Mouse (Mus musculus): Measurements from ENCODE around the gene St3gal3. TPM values are rescaled to one million over a fixed set of nuclear protein-coding genes. Genes with fewer than 3 reads are reported as not detected.

Gene St3gal3
- polyA plus RNA-seq, 1 experiment, result 8.1 TPM

GRCm38 (mm10) chr4:117924916-117925315 is 209.8 kb downstream of the St3gal3 start:
- H3K4me3 ChIP-seq (ENCODE audit: low read depth, low read length), result no peak overlapping the region
- H3K27me3 ChIP-seq (ENCODE audit: control insufficient read depth, insufficient read depth, low read length), result peaks cover 22% of the 10 kb centered on the region
- WGBS, result 52% methylated on average over 6 of the region's 6 CpGs
- no peak for TF ChIP-seq CTCF (IDR thresholded peaks at IDR 0.05; ENCODE audit: extremely low read depth, insufficient read length, insufficient replicate concordance, low read depth, low read length)
- no peak for TF ChIP-seq POLR2A (IDR thresholded peaks at IDR 0.05; ENCODE audit: low read depth, low read length)
- H3K4me1 ChIP-seq (ENCODE audit: control insufficient read depth, insufficient read depth, insufficient read length, low read length), result peaks cover 14% of the 10 kb centered on the region
- no peak overlapping the region for H3K27ac ChIP-seq (ENCODE audit: insufficient read depth, low read depth, low read length)
- no peaks in the 10 kb centered on the region for H3K36me3 ChIP-seq (ENCODE audit: control insufficient read depth, insufficient read depth, low read length)

- H3K36me3 ChIP-seq (ENCODE audit: control insufficient read depth, insufficient read depth, low read length), result no peaks in the 10 kb centered on the region
- TF ChIP-seq POLR2A (IDR thresholded peaks at IDR 0.05; ENCODE audit: low read depth, low read length) (no peak), CTCF (IDR thresholded peaks at IDR 0.05; ENCODE audit: extremely low read depth, insufficient read length, insufficient replicate concordance, low read depth, low read length) (no peak)
- WGBS, result 68% methylated on average over 2 of the region's 2 CpGs
- peaks cover 8% of the 10 kb centered on the region for H3K4me1 ChIP-seq (ENCODE audit: control insufficient read depth, insufficient read depth, insufficient read length, low read length)
- peaks cover 15% of the 10 kb centered on the region for H3K27me3 ChIP-seq (ENCODE audit: control insufficient read depth, insufficient read depth, low read length)
- no peak overlapping the region for H3K4me3 ChIP-seq (ENCODE audit: low read depth, low read length)
- no peak overlapping the region for H3K27ac ChIP-seq (ENCODE audit: insufficient read depth, low read depth, low read length)
Observed at GRCm38 (mm10) chr4:117923450-117923849, 211.3 kb downstream of the St3gal3 start.

GRCm38 (mm10) chr4:117921358-117921757 is 213.4 kb downstream of the St3gal3 start:
- TF ChIP-seq POLR2A (IDR thresholded peaks at IDR 0.05; ENCODE audit: low read depth, low read length) (no peak), CTCF (IDR thresholded peaks at IDR 0.05; ENCODE audit: extremely low read depth, insufficient read length, insufficient replicate concordance, low read depth, low read length) (no peak)
- Histone ChIP-seq H3K27ac (ENCODE audit: insufficient read depth, low read depth, low read length) (no peak overlapping the region), H3K27me3 (ENCODE audit: control insufficient read depth, insufficient read depth, low read length) (no peaks in the 10 kb centered on the region), H3K4me3 (ENCODE audit: low read depth, low read length) (no peak overlapping the region), H3K36me3 (ENCODE audit: control insufficient read depth, insufficient read depth, low read length) (no peaks in the 10 kb centered on the region), H3K4me1 (ENCODE audit: control insufficient read depth, insufficient read depth, insufficient read length, low read length) (peaks cover 6% of the 10 kb centered on the region; the same call in 1 of the 2 replicates)
- 95% methylated on average over 2 of the region's 2 CpGs for WGBS

- Histone ChIP-seq H3K4me3 (ENCODE audit: low read depth, low read length) (no peak overlapping the region), H3K27me3 (ENCODE audit: control insufficient read depth, insufficient read depth, low read length) (no peaks in the 10 kb centered on the region), H3K36me3 (ENCODE audit: control insufficient read depth, insufficient read depth, low read length) (no peaks in the 10 kb centered on the region), H3K4me1 (ENCODE audit: control insufficient read depth, insufficient read depth, insufficient read length, low read length) (peaks cover 12% of the 10 kb centered on the region), H3K27ac (ENCODE audit: insufficient read depth, low read depth, low read length) (no peak overlapping the region)
- TF ChIP-seq POLR2A (IDR thresholded peaks at IDR 0.05; ENCODE audit: low read depth, low read length), result no peak
- TF ChIP-seq CTCF (IDR thresholded peaks at IDR 0.05; ENCODE audit: extremely low read depth, insufficient read length, insufficient replicate concordance, low read depth, low read length), result no peak
- WGBS, result 66% methylated on average over 5 of the region's 5 CpGs
Observed at GRCm38 (mm10) chr4:117918762-117919161, 216.0 kb downstream of the St3gal3 start.

GRCm38 (mm10) chr4:117918261-117918660 is 216.5 kb downstream of the St3gal3 start:
- Histone ChIP-seq H3K27ac (ENCODE audit: insufficient read depth, low read depth, low read length) (no peak overlapping the region), H3K4me1 (ENCODE audit: control insufficient read depth, insufficient read depth, insufficient read length, low read length) (peaks cover 13% of the 10 kb centered on the region), H3K27me3 (ENCODE audit: control insufficient read depth, insufficient read depth, low read length) (no peaks in the 10 kb centered on the region), H3K4me3 (ENCODE audit: low read depth, low read length) (no peak overlapping the region), H3K36me3 (ENCODE audit: control insufficient read depth, insufficient read depth, low read length) (no peaks in the 10 kb centered on the region)
- TF ChIP-seq POLR2A (IDR thresholded peaks at IDR 0.05; ENCODE audit: low read depth, low read length) (no peak), CTCF (IDR thresholded peaks at IDR 0.05; ENCODE audit: extremely low read depth, insufficient read length, insufficient replicate concordance, low read depth, low read length) (no peak)
- 19% methylated on average over 3 of the region's 3 CpGs for WGBS

- no peak overlapping the region for H3K4me3 ChIP-seq (ENCODE audit: low read depth, low read length)
- WGBS, result 68% methylated on average over 4 of the region's 4 CpGs
- TF ChIP-seq CTCF (IDR thresholded peaks at IDR 0.05; ENCODE audit: extremely low read depth, insufficient read length, insufficient replicate concordance, low read depth, low read length) (no peak), POLR2A (IDR thresholded peaks at IDR 0.05; ENCODE audit: low read depth, low read length) (no peak)
- H3K27me3 ChIP-seq (ENCODE audit: control insufficient read depth, insufficient read depth, low read length), result no peaks in the 10 kb centered on the region
- H3K36me3 ChIP-seq (ENCODE audit: control insufficient read depth, insufficient read depth, low read length), result no peaks in the 10 kb centered on the region
- H3K27ac ChIP-seq (ENCODE audit: insufficient read depth, low read depth, low read length), result no peak overlapping the region
- H3K4me1 ChIP-seq (ENCODE audit: control insufficient read depth, insufficient read depth, insufficient read length, low read length), result peaks cover 17% of the 10 kb centered on the region
Observed at GRCm38 (mm10) chr4:117917847-117918246, 216.9 kb downstream of the St3gal3 start.

- 82% methylated on average over 4 of the region's 4 CpGs for WGBS
- H3K27me3 ChIP-seq (ENCODE audit: control insufficient read depth, insufficient read depth, low read length), result no peaks in the 10 kb centered on the region
- no peaks in the 10 kb centered on the region for H3K36me3 ChIP-seq (ENCODE audit: control insufficient read depth, insufficient read depth, low read length)
- peaks cover 18% of the 10 kb centered on the region for H3K4me1 ChIP-seq (ENCODE audit: control insufficient read depth, insufficient read depth, insufficient read length, low read length)
- H3K27ac ChIP-seq (ENCODE audit: insufficient read depth, low read depth, low read length), result no peak overlapping the region
- no peak for TF ChIP-seq POLR2A (IDR thresholded peaks at IDR 0.05; ENCODE audit: low read depth, low read length)
- no peak for TF ChIP-seq CTCF (IDR thresholded peaks at IDR 0.05; ENCODE audit: extremely low read depth, insufficient read length, insufficient replicate concordance, low read depth, low read length)
- no peak overlapping the region for H3K4me3 ChIP-seq (ENCODE audit: low read depth, low read length)
Observed at GRCm38 (mm10) chr4:117917402-117917801, 217.3 kb downstream of the St3gal3 start.
